Mouse (Mus musculus) lung, postnatal 0 days (tissue): ENCODE results near the gene Tcte1.

Source experiments
- CTCF ChIP-seq: IDR thresholded peaks from 2 replicates; pipeline ENCODE4 v1.5.1; 2016; ENCODE audit warnings: antibody characterized with exemption, mild to moderate bottlenecking
- EP300 ChIP-seq: IDR thresholded peaks from 2 replicates; pipeline ENCODE4 v1.6.1; 2016; ENCODE audit warnings: antibody characterized with exemption, mild to moderate bottlenecking, control low read depth

- no peak for TF ChIP-seq EP300
- TF ChIP-seq CTCF = peak; percentile 93
Observed at GRCm38 (mm10) chr17:45584939-45585678, 61.9 kb downstream of the Tcte1 start.
